Mouse (Mus musculus) thymus, postnatal 10 days (tissue): ENCODE measurements at regions not wholly inside any gene's neighbourhood (a gene's known extent, or its start where the extent isn't known, plus 50 kb on each side); places are given as distances from the start of the nearest gene placed in this dataset.
A peak's percentile ranks its signal among the peaks of the same experiment; 100 is the strongest.

ENCODE experiments used
- DNase-seq, 2 experiments: peaks; one replicate each; pipeline ENCODE4 v3.0.0; 2021; ENCODE audit warnings: low spot score in 2 of 2

DNA sequence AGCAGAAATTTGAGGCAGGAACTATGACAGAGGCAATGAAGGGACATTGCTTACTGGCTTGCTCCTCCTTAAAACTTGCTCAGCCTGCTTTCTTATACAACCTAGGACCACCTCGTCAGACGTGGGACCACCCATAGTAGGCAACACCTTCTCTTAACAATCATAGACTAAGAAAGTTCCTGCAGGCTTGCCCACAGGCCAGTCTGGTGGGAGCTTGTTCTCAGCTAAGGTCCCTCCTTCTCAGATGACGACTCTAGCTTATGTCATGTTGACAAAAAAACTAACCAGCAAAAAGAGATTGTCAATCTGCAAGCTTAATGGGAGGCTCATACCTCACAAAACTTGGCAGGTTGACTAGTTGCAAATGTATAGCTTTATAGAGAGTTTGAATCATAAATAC, 56.5 kb upstream of the Lsm6 start:
- no peak for DNase-seq

- no peak for DNase-seq
Measured at GRCm38 (mm10) chr8:78889708-78890107, 68.8 kb upstream of the Lsm6 start.

DNA sequence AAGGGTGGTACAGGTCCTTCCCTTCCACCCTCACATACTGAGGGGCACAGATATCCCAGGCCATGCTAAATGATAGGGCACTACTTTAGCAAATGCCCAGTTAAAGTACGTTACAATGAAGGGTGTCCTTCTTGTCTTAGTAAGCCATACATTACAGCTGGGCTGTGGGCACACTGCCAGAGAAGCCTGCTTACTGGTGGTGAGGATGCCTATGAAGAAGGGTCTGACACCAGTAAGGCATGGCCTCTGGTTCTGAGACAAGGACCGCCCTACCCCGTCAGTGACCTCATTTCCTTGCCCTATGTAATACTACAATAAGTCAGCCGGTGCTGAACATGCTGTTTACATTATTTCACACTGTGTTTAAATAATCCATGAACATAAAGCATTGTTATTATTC, 69.6 kb upstream of the Lsm6 start:
- no peak for DNase-seq

DNA sequence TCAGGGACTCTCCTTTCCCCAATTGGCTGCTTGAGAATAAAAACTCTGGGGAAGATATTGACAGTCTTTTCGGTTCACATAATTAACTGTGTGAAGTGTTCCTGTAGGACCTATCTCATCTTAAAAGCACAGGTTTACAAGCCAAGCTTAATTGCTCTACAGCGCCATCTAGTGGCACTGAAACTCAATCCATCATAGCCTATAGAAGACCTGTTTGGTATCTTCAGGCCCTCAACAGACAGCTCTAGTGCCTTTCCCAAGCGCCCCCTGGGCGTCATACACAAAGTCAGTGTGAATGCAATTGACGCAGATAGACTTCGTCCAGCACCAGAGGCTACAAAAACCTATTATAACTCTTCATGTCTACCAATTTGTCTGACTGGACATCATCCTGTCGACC, 78.9 kb upstream of the Lsm6 start:
- peak; percentile 49 to 76 for DNase-seq

DNA sequence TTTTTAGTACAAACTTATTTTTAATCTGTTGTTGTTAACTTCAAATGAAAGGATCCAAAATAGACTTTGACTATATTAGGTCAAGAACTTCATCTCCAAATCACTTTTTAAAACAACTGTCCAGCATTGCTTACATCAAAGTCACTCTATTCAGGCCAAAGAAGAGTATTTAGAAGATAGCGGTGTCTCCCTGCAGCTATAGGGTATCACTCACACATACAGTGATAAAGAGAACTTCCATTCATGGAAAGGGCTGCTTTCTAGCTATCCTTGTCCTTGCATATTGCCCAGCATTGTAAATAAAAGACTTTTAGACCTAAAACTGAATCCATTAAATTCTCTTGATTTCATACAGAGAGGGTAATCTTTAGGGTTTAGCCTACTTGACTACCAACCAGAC, 82.1 kb upstream of the Lsm6 start:
- no peak for DNase-seq

DNA sequence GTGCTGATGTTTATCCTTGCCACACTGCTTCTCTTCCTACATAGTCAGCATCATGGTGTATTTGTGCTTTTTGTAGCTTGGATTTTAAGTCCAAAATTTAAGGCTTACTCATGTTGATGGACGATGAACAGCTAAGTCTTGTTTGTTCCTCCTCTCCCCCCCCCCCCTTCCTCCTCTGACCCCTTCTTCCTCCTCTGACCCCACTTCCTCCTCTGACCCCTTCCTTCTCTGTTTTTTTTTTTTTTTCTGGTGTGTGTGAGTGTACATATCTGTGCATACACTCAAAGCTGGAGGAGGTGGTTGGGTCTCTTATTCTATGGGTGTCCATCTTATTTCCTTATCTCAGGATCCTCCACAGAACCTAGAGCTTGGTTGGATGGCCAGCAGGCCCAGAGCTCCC, 87.0 kb upstream of the Lsm6 start:
- no peak for DNase-seq

DNA sequence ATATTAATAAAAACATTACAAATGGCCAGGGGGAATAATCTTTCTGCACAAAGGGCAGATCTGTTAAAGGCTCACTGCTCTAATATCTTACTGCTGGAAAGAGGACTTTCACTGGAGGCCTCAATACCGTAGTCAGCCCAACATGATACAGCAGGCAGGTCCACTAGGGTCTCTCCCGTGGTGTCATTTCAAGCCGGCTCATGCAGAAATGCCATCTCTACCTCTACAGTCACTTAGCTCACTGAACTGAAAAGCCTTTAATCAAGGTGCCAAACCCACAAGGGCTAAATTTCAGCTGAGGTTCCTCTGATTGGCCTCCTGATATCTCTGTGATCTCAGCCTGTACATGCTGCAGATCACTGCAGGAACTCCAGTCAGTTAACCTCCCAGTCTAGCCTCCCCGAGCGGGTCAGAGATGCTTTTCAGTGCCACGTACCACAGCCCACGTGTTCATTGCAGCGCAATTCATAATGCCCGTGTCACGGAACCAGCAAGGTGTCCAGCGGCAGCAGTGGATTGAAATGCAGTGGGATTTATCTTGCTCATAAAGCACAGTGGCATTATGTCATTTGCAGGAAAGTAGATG, 90.4 kb upstream of the Lsm6 start:
- no peak for DNase-seq

DNA sequence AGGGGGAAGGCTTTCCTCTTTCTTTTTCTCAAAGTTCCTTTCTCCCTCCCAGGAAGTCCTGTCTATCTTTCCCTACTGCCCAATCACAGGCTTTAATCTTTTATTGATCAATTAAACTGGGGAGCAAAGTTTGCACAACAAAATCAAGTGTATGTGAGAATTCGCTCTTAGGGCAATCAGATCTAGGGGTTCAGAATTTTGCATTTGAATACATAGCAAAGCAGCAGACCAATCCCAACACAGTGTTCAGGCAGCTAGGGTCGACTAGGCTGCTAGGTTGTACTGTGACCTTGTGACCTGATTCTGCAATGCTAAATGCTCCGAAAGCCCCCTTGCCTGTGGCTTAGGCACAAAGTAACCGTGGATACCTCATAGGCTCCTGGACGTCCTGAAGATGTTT, 91.5 kb upstream of the Lsm6 start:
- no peak for DNase-seq

DNA sequence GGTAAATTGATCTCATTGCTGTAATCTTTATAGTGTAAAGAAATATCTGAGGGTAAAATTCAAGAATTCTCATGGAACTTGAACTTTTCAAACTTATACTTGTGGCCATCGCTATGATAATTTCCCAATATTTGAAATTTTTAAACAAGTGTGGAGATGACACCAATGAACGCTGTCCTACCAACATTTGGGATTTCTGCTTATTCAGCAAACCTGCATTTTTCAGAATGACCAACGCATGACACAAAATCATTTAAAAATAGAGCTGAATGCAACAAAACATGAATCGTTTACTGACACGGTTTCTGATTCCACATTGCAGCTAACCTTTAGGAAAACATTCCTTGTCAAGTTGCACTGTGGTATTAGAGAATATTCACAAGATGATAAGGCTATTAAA, 92.9 kb upstream of the Lsm6 start:
- no peak for DNase-seq

GRCm38 (mm10) chr8:78930610-78931397, 97.4 kb upstream of the Zfp827 start:
- no peak for DNase-seq

GRCm38 (mm10) chr8:78932069-78932468, 96.2 kb upstream of the Zfp827 start:
- no peak for DNase-seq

GRCm38 (mm10) chr8:78940049-78940448, 88.2 kb upstream of the Zfp827 start:
- no peak for DNase-seq

- no peak for DNase-seq
Measured at GRCm38 (mm10) chr8:78941558-78941957, 86.7 kb upstream of the Zfp827 start.

DNA sequence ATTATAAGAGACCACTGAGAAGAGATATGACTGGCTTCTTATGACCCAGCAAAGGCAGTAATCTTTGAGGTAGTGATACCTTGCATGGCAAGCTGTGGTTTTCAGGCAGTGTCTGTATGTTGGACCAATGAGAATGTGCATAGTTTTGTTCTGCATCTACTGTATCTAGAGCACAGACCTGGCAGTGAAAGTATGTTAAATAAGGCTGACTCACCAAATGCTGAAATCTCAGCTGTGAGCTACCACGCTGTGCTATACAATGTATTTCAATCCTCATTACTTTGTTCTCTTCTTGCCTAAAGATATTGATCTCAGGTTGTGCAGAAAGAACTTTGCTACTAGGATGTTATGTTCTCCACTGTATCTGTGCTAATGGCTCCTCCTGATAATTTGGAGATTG, 83.9 kb upstream of the Zfp827 start:
- no peak for DNase-seq

DNA sequence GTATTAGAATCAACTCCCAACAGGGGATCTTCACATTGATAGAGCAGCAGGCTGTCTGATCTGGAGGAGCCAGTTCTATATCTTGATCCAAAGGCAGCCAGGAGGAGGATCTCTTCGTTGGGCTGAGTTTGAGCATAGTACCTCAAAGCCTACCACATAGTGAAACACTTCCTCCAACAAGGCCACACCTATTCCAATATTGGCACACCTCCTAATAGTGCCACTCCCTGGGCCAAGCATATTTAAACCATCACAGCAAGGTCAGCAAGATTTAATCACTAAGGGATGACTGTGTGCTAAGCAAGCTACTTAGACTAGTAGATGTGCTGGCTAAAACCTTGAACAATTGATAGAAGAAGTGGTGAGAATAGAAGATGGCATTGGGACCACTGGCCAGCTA, 82.6 kb upstream of the Zfp827 start:
- no peak for DNase-seq

DNA sequence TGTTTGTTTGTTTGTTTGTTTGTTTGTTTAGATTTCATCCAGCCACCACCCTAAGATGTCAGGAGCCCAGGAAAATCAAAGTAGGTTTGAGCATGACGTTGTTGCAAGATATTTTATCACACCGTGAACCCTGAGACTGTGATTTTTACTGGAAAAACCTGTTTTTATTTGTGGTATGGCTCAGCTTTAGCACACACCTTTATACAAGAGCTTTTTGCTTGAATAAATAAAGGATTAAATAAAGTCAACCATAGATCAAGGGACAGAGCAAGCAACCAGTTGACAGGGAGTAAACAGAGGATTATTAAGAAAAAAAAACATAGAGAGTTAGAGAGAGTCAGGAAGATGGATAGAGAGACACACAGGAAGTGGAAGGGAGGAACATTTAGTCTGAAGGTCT, 82.2 kb upstream of the Zfp827 start:
- DNase-seq, result no peak

- no peak for DNase-seq
Measured at GRCm38 (mm10) chr8:78975034-78975433, 53.2 kb upstream of the Zfp827 start.
